Mouse (Mus musculus): ENCODE results near the gene Enox1.

GRCm38 (mm10) chr14:77272931-77273446 lies 116.4 kb downstream of the Enox1 start:
- TF ChIP-seq E2F4 (IDR thresholded peaks at IDR 0.05; ENCODE audit: insufficient read depth) (no peak), POLR2AphosphoS2 (IDR thresholded peaks at IDR 0.05; ENCODE audit: insufficient read length, low read depth) (no peak), POLR2A (IDR thresholded peaks at IDR 0.05; ENCODE audit: insufficient read length, low read depth) (no peak), MAX (IDR thresholded peaks at IDR 0.05; ENCODE audit: low read depth) (no peak), USF1 (IDR thresholded peaks at IDR 0.05; ENCODE audit: low read depth) (no peak), SRF (IDR thresholded peaks at IDR 0.05; ENCODE audit: control insufficient read depth, insufficient read length, low read depth) (no peak)

Data from myocyte (in vitro differentiated cells).